In genomic region chr13:45613346-45613745, GRCm38 (mm10) we compare ENCODE assay signal across 8 mouse cellular contexts.
DNase-seq lines count a peak whose midpoint lies in the region; ATAC-seq and TF ChIP-seq lines count a peak whose summit lies in the region.

No protein-coding gene starts in this region.

- 32% methylated on average over 5 of the region's 5 CpGs for WGBS in liver, postnatal 0 days (ENCODE audit: insufficient replicate concordance)

- no peak for DNase-seq in frontal cortex, postnatal 25 days (ENCODE audit: low spot score in 2 of 2)
- peak; percentile 64 to 75 for DNase-seq in right cerebral cortex, postnatal 10 days (ENCODE audit: low spot score in 2 of 2)
- no peak for DNase-seq in right cerebral cortex, adult 18-20 months
- DNase-seq in cerebellum, adult 11 months, result peak; percentile 14
- peak; percentile 43 for DNase-seq in forelimb bud, embryonic 11.5 days (ENCODE audit: low read depth, low spot score)
- DNase-seq in liver, postnatal 0 days, result peak; percentile 29
- DNase-seq in thymus, postnatal 0 days (ENCODE audit: low spot score), result peak; percentile 45

- H3K27me3 ChIP-seq in liver, postnatal 0 days (ENCODE audit: insufficient read depth, low read length), result no peaks in the 10 kb centered on the region

- no peaks in the 10 kb centered on the region for H3K36me3 ChIP-seq in liver, postnatal 0 days (replicated peaks; ENCODE audit: insufficient read depth, low read length)

- 0 out of 2 replicates have a peak, but pooled peaks have one; percentile 32 for ATAC-seq in frontal cortex, adult (ENCODE audit: low TSS enrichment)
- ATAC-seq in liver, postnatal 0 days, result no peak

- H3K9ac ChIP-seq in liver, postnatal 0 days (replicated peaks), result no peak overlapping the region

- H3K4me1 ChIP-seq in liver, postnatal 0 days (ENCODE audit: insufficient read depth), result no peaks in the 10 kb centered on the region

- H3K4me3 ChIP-seq in liver, postnatal 0 days (ENCODE audit: low read depth, low read length), result no peak overlapping the region

- no peaks in the 10 kb centered on the region for H3K9me3 ChIP-seq in liver, postnatal 0 days (ENCODE audit: low read length)

- H3K4me2 ChIP-seq in liver, postnatal 0 days (ENCODE audit: low read depth, low read length), result no peak overlapping the region

- TF ChIP-seq EP300 in liver, postnatal 0 days (IDR thresholded peaks at IDR 0.05; ENCODE audit: low read depth), result no peak

- peak; percentile 77 for TF ChIP-seq CTCF in liver, postnatal 0 days (IDR thresholded peaks at IDR 0.05; ENCODE audit: low read depth)

- no peak overlapping the region for H3K27ac ChIP-seq in liver, postnatal 0 days (ENCODE audit: low read depth)

Comparison
In these comparisons a context has a peak if more than half of its experiments do, and no peak if none do; other contexts are left out.
1. DNase-seq: peak in right cerebral cortex, postnatal 10 days (2 of 2), cerebellum, adult 11 months (single experiment), forelimb bud, embryonic 11.5 days (single experiment), liver, postnatal 0 days (single experiment) and thymus, postnatal 0 days (single experiment); none in frontal cortex, postnatal 25 days (0 of 2) and right cerebral cortex, adult 18-20 months (single experiment).